Mouse (Mus musculus): Measurements from ENCODE around the gene Tcp11l2. TPM values are rescaled to one million over a fixed set of nuclear protein-coding genes. Genes with fewer than 3 reads are reported as not detected.

Gene Tcp11l2
- polyA plus RNA-seq, 1 experiment from 2014 or later = 20.0 TPM

Other genes starting within 250 kb of the Tcp11l2 start
- 5.0 and 6.4 TPM in 2 replicates for gene Nuak1, start 136.0 kb upstream of the Tcp11l2 start, polyA plus RNA-seq (2015; fragmentation: Nextera tagmentation; extraction: Ambion mirVana)
- gene Ckap4, start 42.6 kb upstream of the Tcp11l2 start, polyA plus RNA-seq (2015; fragmentation: Nextera tagmentation; extraction: Ambion mirVana) = 53.2 and 56.3 TPM in 2 replicates
- 13.6 and 17.3 TPM in 2 replicates for gene Polr3b, start 45.7 kb downstream of the Tcp11l2 start, polyA plus RNA-seq (2015; fragmentation: Nextera tagmentation; extraction: Ambion mirVana)
- 16.1 and 17.2 TPM in 2 replicates for gene Rfx4, start 179.4 kb downstream of the Tcp11l2 start, polyA plus RNA-seq (2015; fragmentation: Nextera tagmentation; extraction: Ambion mirVana)

Data from midbrain, embryonic 15.5 days (tissue).